Mouse (Mus musculus) cortical plate, adult 2 months (tissue): ENCODE measurements around the gene Podxl.

ENCODE experiments used
- CTCF ChIP-seq: fragments of 200-500 bp; IDR thresholded peaks from 2 replicates; pipeline ENCODE4 v1.5.1; 2011; ENCODE audit warnings: mild to moderate bottlenecking, control low read depth, low read length; ENCODE audit not compliant: insufficient read depth; ENCODE audit errors: extremely low read depth
- POLR2A ChIP-seq: fragments of 200-500 bp; IDR thresholded peaks from 2 replicates; pipeline ENCODE4 v1.6.1; 2011; ENCODE audit warnings: mild to moderate bottlenecking, low read length, control low read depth; ENCODE audit not compliant: insufficient read depth; ENCODE audit errors: extremely low read depth

- TF ChIP-seq POLR2A (no peak), CTCF (peak; percentile 82)
These were observed 35.9 kb downstream of the Podxl start for GRCm38 (mm10) chr6:31527897-31528296.
